Mouse (Mus musculus): Measurements from ENCODE around the gene Rrn3.
A peak's percentile ranks its signal among the peaks of the same experiment; 100 is the strongest.
"Not testable (repeated sequence)": the region's sequence is repeated elsewhere in the genome, so short reads cannot be mapped to it uniquely, and the experiment has no call there.

Gene Rrn3

GRCm38 (mm10) chr16:13780353-13781036, at the start of gene Rrn3:
Gene Rrn3 (plus strand): TSS chr16:13780708.
- DNase-seq (ENCODE audit: low spot score in 2 of 2): peak; percentile 88 to 89

- no peak for DNase-seq (ENCODE audit: low spot score in 2 of 2)
Measured at GRCm38 (mm10) chr16:13732786-13733185, 47.7 kb upstream of the Rrn3 start.

- peak; percentile 51 to 56 for DNase-seq (ENCODE audit: low spot score in 2 of 2)
Measured at GRCm38 (mm10) chr16:13733518-13734137, 46.9 kb upstream of the Rrn3 start.

GRCm38 (mm10) chr16:13735977-13736376, 44.5 kb upstream of the Rrn3 start:
- no peak for DNase-seq (ENCODE audit: low spot score in 2 of 2)

GRCm38 (mm10) chr16:13739044-13739443, 41.5 kb upstream of the Rrn3 start:
- DNase-seq (ENCODE audit: low spot score in 2 of 2): not testable (repeated sequence)

GRCm38 (mm10) chr16:13740844-13741243, 39.7 kb upstream of the Rrn3 start:
- DNase-seq (ENCODE audit: low spot score in 2 of 2): no peak

- no peak for DNase-seq (ENCODE audit: low spot score in 2 of 2)
Measured at GRCm38 (mm10) chr16:13747708-13748107, 32.8 kb upstream of the Rrn3 start.

- no peak for DNase-seq (ENCODE audit: low spot score in 2 of 2)
Measured at GRCm38 (mm10) chr16:13748124-13748523, 32.4 kb upstream of the Rrn3 start.

- not testable (repeated sequence) for DNase-seq (ENCODE audit: low spot score in 2 of 2)
Measured at GRCm38 (mm10) chr16:13748813-13749212, 31.7 kb upstream of the Rrn3 start.

GRCm38 (mm10) chr16:13749306-13749705, 31.2 kb upstream of the Rrn3 start:
- DNase-seq (ENCODE audit: low spot score in 2 of 2): no peak

- DNase-seq (ENCODE audit: low spot score in 2 of 2): no peak
Measured at GRCm38 (mm10) chr16:13749981-13750380, 30.5 kb upstream of the Rrn3 start.

GRCm38 (mm10) chr16:13750626-13751025, 29.9 kb upstream of the Rrn3 start:
- no peak for DNase-seq (ENCODE audit: low spot score in 2 of 2)

- DNase-seq (ENCODE audit: low spot score in 2 of 2): no peak
Measured at GRCm38 (mm10) chr16:13753986-13754385, 26.5 kb upstream of the Rrn3 start.

- DNase-seq (ENCODE audit: low spot score in 2 of 2): peak; percentile 87
Measured at GRCm38 (mm10) chr16:13754400-13755190, 25.9 kb upstream of the Rrn3 start.

- DNase-seq (ENCODE audit: low spot score in 2 of 2): no peak
Measured at GRCm38 (mm10) chr16:13757823-13758222, 22.7 kb upstream of the Rrn3 start.

GRCm38 (mm10) chr16:13762807-13763206, 17.7 kb upstream of the Rrn3 start:
- not testable (repeated sequence) for DNase-seq (ENCODE audit: low spot score in 2 of 2)

GRCm38 (mm10) chr16:13764519-13764918, 16.0 kb upstream of the Rrn3 start:
- no peak for DNase-seq (ENCODE audit: low spot score in 2 of 2)

GRCm38 (mm10) chr16:13766367-13766766, 14.1 kb upstream of the Rrn3 start:
- DNase-seq (ENCODE audit: low spot score in 2 of 2): no peak

GRCm38 (mm10) chr16:13771603-13772002, 8.9 kb upstream of the Rrn3 start:
- not testable (repeated sequence) for DNase-seq (ENCODE audit: low spot score in 2 of 2)

GRCm38 (mm10) chr16:13772051-13772450, 8.5 kb upstream of the Rrn3 start:
- not testable (repeated sequence) for DNase-seq (ENCODE audit: low spot score in 2 of 2)

- not testable (repeated sequence) for DNase-seq (ENCODE audit: low spot score in 2 of 2)
Measured at GRCm38 (mm10) chr16:13774011-13774410, 6.5 kb upstream of the Rrn3 start.

GRCm38 (mm10) chr16:13774651-13775050, 5.9 kb upstream of the Rrn3 start:
- not testable (repeated sequence) for DNase-seq (ENCODE audit: low spot score in 2 of 2)

GRCm38 (mm10) chr16:13781216-13781615, 708 bp downstream of the Rrn3 start:
- DNase-seq (ENCODE audit: low spot score in 2 of 2): no peak
